Mouse (Mus musculus): Measurements from ENCODE around the gene Tap2.

DNA sequence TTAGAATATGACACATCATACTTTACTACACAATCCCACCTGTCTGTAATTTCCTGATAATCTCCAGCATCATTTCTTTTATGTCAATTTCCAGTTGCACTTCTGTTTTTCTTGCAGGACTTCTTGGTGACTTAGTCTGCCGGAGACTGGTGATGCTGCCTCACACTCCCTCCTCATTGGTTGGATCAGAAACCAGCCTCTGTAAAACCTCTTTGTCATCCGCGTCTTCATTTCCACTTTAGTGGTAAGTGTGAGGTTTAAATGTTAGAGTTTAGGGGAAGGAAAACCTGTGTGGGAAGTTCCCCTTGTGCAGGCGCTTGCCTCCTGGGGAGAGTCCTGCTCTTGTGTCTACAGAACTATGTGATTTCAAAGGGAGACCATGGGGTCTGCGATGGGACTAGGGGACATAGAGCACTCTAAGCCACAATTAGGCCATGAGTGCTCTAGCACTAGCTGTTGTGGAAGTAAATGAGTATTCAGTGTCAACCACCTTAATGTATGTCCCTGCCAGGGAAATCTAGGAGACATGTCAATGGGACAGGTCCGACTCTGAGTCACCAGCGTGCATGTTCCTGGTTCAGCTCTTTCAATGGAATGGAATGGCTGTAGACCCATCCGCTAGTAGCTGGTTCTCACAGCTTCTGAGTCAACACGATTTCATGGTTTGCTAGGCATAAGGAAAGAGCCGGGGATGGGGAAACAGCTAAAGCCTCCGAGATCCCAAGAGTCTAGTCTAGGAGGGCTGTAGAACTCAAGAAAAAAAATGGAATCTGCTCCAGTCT is 54.5 kb downstream of the Tap2 start, which contains the start of gene H2-Ab1:
- TF ChIP-seq POLR2A (IDR thresholded peaks at IDR 0.05; ENCODE audit: extremely low read depth, insufficient read depth, low read length) (no peak), CTCF (IDR thresholded peaks at IDR 0.05; ENCODE audit: low read depth, low read length) (no peak)

Data from liver, adult 2 months (tissue).